Mouse (Mus musculus) bone marrow macrophage, adult 2 months (primary cell): ENCODE data around the gene Rbp1.

Experiments used
- CTCF ChIP-seq: IDR thresholded peaks from 2 replicates; pipeline ENCODE4 v1.5.1; 2012; ENCODE audit warnings: low read depth, mild to moderate bottlenecking, low read length, moderate library complexity
- POLR2A ChIP-seq: IDR thresholded peaks from 2 replicates; pipeline ENCODE4 v1.6.1; 2012; ENCODE audit warnings: mild to moderate bottlenecking, low read depth, low read length, borderline replicate concordance

DNA sequence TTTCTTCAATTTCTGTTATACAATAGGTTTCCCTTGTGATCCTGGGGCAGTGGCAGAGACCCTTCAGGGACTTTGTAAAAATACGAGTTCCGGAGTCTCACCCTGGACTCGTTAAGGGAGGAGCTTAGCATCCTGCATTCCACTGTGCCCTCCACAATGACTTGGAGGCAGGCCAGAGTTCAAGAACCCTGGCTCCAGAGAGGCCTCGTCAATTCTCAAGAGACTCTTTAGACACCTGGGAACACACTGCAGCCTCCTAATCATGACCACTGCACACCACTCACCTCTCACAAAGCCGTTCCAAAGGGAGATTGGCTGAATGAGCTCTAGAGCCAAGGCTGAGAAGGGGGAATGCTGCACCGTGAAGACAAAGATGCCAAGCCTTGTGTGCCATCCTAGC, 64.5 kb downstream of the Rbp1 start:
- TF ChIP-seq POLR2A (no peak), CTCF (no peak)
